Mouse (Mus musculus) bone marrow, adult 2 months (tissue): ENCODE data around the gene Olfr1463. TPM values are rescaled to one million over a fixed set of nuclear protein-coding genes. Genes with fewer than 3 reads are reported as not detected.

ENCODE experiments used
- H3K27ac ChIP-seq: fragments of 200-500 bp; 2 replicates; pipeline ENCODE4 v1.5.1; 2012; ENCODE audit warnings: low read depth, mild to moderate bottlenecking, control low read depth, inconsistent platforms, low read length; ENCODE audit not compliant: control insufficient read depth, poor library complexity, insufficient read depth
- H3K4me1 ChIP-seq: fragments of 200-500 bp; 2 replicates; pipeline ENCODE4 v1.6.1; 2011; ENCODE audit warnings: low read length; ENCODE audit not compliant: control insufficient read depth, insufficient read depth
- H3K4me3 ChIP-seq: fragments of 200-500 bp; replicated peaks from 2 replicates; pipeline ENCODE3; 2011; ENCODE audit warnings: mild to moderate bottlenecking, low read depth, low read length, control low read depth; ENCODE audit not compliant: control insufficient read depth
- CTCF ChIP-seq: fragments of 200-500 bp; IDR thresholded peaks from 2 replicates; pipeline ENCODE4 v1.5.1; 2011; ENCODE audit warnings: low read length, control low read depth; ENCODE audit not compliant: control insufficient read depth, insufficient read depth
- POLR2A ChIP-seq: fragments of 200-500 bp; IDR thresholded peaks from 2 replicates; pipeline ENCODE4 v1.6.1; 2011; ENCODE audit warnings: low read depth, mild to moderate bottlenecking, control low read depth, low read length, borderline replicate concordance; ENCODE audit not compliant: control insufficient read depth
- WGBS: fragments of 180-500 bp; shearing (Covaris S2); methylation state at CpG from one replicate; pipeline ENCODE4 v1.1.7; 2018; 5-methylcytosine and 5-hydroxymethylcytosine counted together
- polyA plus RNA-seq: library from polyadenylated mRNA; stranded (reverse); fragments of >200 nt; gene quantifications from 2 replicates; pipeline ENCODE4 v1.2.4, GENCODE M21; 2011; ENCODE audit warnings: low replicate concordance; ENCODE audit not compliant: missing spikeins, insufficient read depth, insufficient read length

Gene Olfr1463
- not detected in 2 replicates for polyA plus RNA-seq

GRCm38 (mm10) chr19:13231028-13231427 is at the start of gene Olfr1463:
Olfr1463 (plus strand) TSS chr19:13231328.
- Histone ChIP-seq H3K4me1 (no peaks in the 10 kb centered on the region), H3K4me3 (no peak within 1 kb of the TSS), H3K27ac (no peak within 1 kb of the TSS)
- no peak for TF ChIP-seq POLR2A
- TF ChIP-seq CTCF: no peak

GRCm38 (mm10) chr19:13185434-13185833 is 45.7 kb upstream of the Olfr1463 start, which contains the start of gene Olfr1462:
Olfr1462 (plus strand) TSS chr19:13185734.
- Histone ChIP-seq H3K4me1 (no peaks in the 10 kb centered on the region), H3K4me3 (no peak within 1 kb of the TSS), H3K27ac (no peak within 1 kb of the TSS)
- TF ChIP-seq POLR2A (no peak), CTCF (no peak)
- 80% methylated on average over 1 of the region's 1 CpGs for WGBS

GRCm38 (mm10) chr19:13221666-13222065 is 9.5 kb upstream of the Olfr1463 start:
- Histone ChIP-seq H3K4me1 (no peaks in the 10 kb centered on the region), H3K27ac (no peak overlapping the region), H3K4me3 (no peak overlapping the region)
- no peak for TF ChIP-seq CTCF
- no peak for TF ChIP-seq POLR2A
- 82% methylated on average over 11 of the region's 11 CpGs for WGBS

Other genes with a start within 250 kb of the Olfr1463 start
- gene Olfr1451, start 236.3 kb upstream of the Olfr1463 start, polyA plus RNA-seq: not detected in 2 replicates
- gene Olfr1453, start 203.0 kb upstream of the Olfr1463 start, polyA plus RNA-seq: not detected in 2 replicates
- gene Olfr1454, start 170.7 kb upstream of the Olfr1463 start, polyA plus RNA-seq: not detected in 2 replicates
- not detected in 2 replicates for gene Olfr1457, start 133.4 kb upstream of the Olfr1463 start, polyA plus RNA-seq
- not detected in 2 replicates for gene Olfr1458, start 124.6 kb upstream of the Olfr1463 start, polyA plus RNA-seq
- 0.17 TPM in 1 of 2 replicates, not detected in the other for gene Olfr1459, start 81.8 kb upstream of the Olfr1463 start, polyA plus RNA-seq
- not detected in 2 replicates for gene Olfr1461, start 68.3 kb upstream of the Olfr1463 start, polyA plus RNA-seq
- not detected in 2 replicates for gene Olfr1462, start 45.6 kb upstream of the Olfr1463 start, polyA plus RNA-seq
- not detected in 2 replicates for gene Olfr1465, start 84.2 kb downstream of the Olfr1463 start, polyA plus RNA-seq
- gene Olfr1466, start 107.5 kb downstream of the Olfr1463 start, polyA plus RNA-seq: not detected in 2 replicates
- 0.27 and 0.55 TPM in 2 replicates for gene Olfr1467, start 130.9 kb downstream of the Olfr1463 start, polyA plus RNA-seq
- not detected in 2 replicates for gene Olfr1469, start 176.5 kb downstream of the Olfr1463 start, polyA plus RNA-seq
- not detected in 2 replicates for gene Olfr1471, start 212.1 kb downstream of the Olfr1463 start, polyA plus RNA-seq
- gene Olfr1472, start 224.8 kb downstream of the Olfr1463 start, polyA plus RNA-seq: not detected in 2 replicates
- not detected in 2 replicates for gene Olfr1474, start 238.2 kb downstream of the Olfr1463 start, polyA plus RNA-seq
- gene Olfr1475, start 248.9 kb downstream of the Olfr1463 start, polyA plus RNA-seq: not detected in 2 replicates